Mouse (Mus musculus) erythroblast, embryonic 14.5 days (primary cell): ENCODE results near the gene Hmgb1.

ENCODE experiments used
- GATA1 ChIP-seq: IDR thresholded peaks from 2 replicates; pipeline ENCODE4 v1.6.1; 2012; ENCODE audit warnings: low read length, inconsistent platforms, mixed read lengths
- TAL1 ChIP-seq: IDR thresholded peaks from 3 replicates; pipeline ENCODE4 v1.6.1; 2012; ENCODE audit warnings: low read length, inconsistent platforms, mixed read lengths

DNA sequence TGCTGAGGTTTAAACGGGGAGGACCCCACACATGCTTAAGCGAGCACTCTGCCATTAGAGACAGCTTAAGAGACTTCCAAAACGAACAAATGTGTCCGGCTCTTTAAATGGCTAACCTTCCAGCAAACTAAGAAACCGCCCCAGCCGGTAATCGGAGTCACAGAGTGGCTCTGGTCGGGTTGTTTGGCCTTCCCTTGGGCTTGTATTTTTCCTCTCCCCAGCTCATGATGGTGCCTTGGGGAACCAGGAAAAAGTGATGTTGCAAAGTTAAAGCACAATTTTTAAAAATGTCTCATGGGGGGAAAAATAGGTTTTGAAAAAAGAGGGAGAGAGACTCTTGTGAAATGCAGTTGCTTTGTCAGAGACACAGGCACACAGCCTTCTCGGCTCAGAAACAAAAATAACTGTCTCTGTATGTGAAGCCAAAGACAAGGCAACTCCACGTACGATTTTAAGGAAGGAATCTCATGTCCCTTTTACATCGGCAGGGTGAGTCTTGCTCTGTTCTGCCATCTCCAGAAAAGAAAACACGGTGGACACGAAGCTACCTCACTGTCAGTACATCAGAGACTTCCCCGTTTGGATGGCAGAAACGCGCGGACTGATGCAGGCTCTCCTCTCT, 164.1 kb downstream of the Hmgb1 start:
- TF ChIP-seq GATA1, result no peak
- TF ChIP-seq TAL1, result no peak
